Mouse (Mus musculus): ENCODE measurements at regions not wholly inside any gene's neighbourhood (a gene's known extent, or its start where the extent isn't known, plus 50 kb on each side); places are given as distances from the start of the nearest gene placed in this dataset.

DNA sequence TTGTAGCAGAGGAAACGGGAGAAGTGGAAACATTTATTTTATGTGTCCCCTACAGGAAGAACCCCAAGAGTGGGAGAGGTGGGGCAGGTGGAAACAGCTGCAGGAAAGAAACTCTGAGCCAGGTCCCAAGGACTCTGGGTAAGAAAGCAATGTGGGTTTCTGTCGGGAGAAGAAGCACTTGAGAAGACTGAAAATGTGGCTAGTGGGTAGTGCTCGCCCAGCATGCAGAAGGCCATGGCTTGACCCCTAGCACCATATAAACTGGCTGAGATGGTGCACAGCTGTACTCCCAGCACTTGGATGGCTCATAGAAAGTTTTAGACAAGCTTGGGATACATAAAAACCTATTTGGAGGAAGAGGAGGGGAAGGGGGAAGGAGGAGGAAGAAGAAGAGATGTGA lies 71.9 kb upstream of the Jade1 start:
- H3K27me3 ChIP-seq (ENCODE audit: control insufficient read depth, insufficient read depth, low read depth, low read length), result no peaks in the 10 kb centered on the region
- 27% methylated on average over 3 of the region's 3 CpGs for WGBS (ENCODE audit: insufficient replicate concordance)
- no peak overlapping the region for H3K9ac ChIP-seq (ENCODE audit: low read depth, low read length)
- H3K4me2 ChIP-seq (ENCODE audit: low read depth, low read length), result no peak overlapping the region
- H3K27ac ChIP-seq (ENCODE audit: low read length), result no peak overlapping the region
- no peaks in the 10 kb centered on the region for H3K4me1 ChIP-seq (ENCODE audit: control insufficient read depth, low read depth, low read length)
- H3K9me3 ChIP-seq (replicated peaks; ENCODE audit: control insufficient read depth, low read length), result no peaks in the 10 kb centered on the region
- no peak for ATAC-seq (ENCODE audit: low read depth)
- no peaks in the 10 kb centered on the region for H3K36me3 ChIP-seq (ENCODE audit: control insufficient read depth, insufficient read depth)
- no peak overlapping the region for H3K4me3 ChIP-seq (ENCODE audit: low read depth, low read length)

- no peak overlapping the region for H3K9ac ChIP-seq (ENCODE audit: low read depth, low read length)
- no peak overlapping the region for H3K4me2 ChIP-seq (ENCODE audit: low read depth, low read length)
- no peak for ATAC-seq (ENCODE audit: low read depth)
- H3K27ac ChIP-seq (ENCODE audit: low read length), result no peak overlapping the region
- H3K27me3 ChIP-seq (ENCODE audit: control insufficient read depth, insufficient read depth, low read depth, low read length), result no peaks in the 10 kb centered on the region
- 42% methylated on average over 5 of the region's 5 CpGs for WGBS (ENCODE audit: insufficient replicate concordance)
- H3K4me1 ChIP-seq (ENCODE audit: control insufficient read depth, low read depth, low read length), result no peaks in the 10 kb centered on the region
- H3K4me3 ChIP-seq (ENCODE audit: low read depth, low read length), result no peak overlapping the region
- H3K9me3 ChIP-seq (replicated peaks; ENCODE audit: control insufficient read depth, low read length), result no peaks in the 10 kb centered on the region
- no peaks in the 10 kb centered on the region for H3K36me3 ChIP-seq (ENCODE audit: control insufficient read depth, insufficient read depth)
Observed at GRCm38 (mm10) chr3:41482881-41483494, 72.5 kb upstream of the Jade1 start.

DNA sequence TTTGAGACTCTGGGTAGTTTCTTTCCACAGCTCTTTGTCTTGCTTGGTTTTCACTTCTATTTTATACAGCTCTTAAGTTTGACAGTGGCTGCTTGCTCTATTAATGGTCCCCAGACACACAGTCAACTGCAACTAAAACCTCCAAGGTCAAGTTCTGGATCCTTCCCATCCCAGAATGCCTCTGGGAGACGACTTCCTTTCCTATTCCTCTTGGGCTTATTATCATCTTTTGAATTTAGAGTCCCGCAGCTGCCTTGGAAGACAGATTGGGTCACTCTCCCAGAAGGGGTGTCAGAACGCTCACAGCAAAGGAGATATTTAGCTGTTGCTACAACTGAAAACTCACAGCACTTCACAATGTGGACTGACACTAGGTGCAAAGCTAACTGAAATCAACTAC lies 75.3 kb upstream of the Jade1 start:
- no peaks in the 10 kb centered on the region for H3K9me3 ChIP-seq (replicated peaks; ENCODE audit: control insufficient read depth, low read length)
- H3K27ac ChIP-seq (ENCODE audit: low read length), result no peak overlapping the region
- H3K9ac ChIP-seq (ENCODE audit: low read depth, low read length), result no peak overlapping the region
- H3K4me3 ChIP-seq (ENCODE audit: low read depth, low read length), result no peak overlapping the region
- 56% methylated on average over 3 of the region's 3 CpGs for WGBS (ENCODE audit: insufficient replicate concordance)
- H3K4me2 ChIP-seq (ENCODE audit: low read depth, low read length), result no peak overlapping the region
- H3K27me3 ChIP-seq (ENCODE audit: control insufficient read depth, insufficient read depth, low read depth, low read length), result no peaks in the 10 kb centered on the region
- no peaks in the 10 kb centered on the region for H3K4me1 ChIP-seq (ENCODE audit: control insufficient read depth, low read depth, low read length)
- no peaks in the 10 kb centered on the region for H3K36me3 ChIP-seq (ENCODE audit: control insufficient read depth, insufficient read depth)
- no peak for ATAC-seq (ENCODE audit: low read depth)

GRCm38 (mm10) chr3:41478971-41479370 lies 76.6 kb upstream of the Jade1 start:
- no peaks in the 10 kb centered on the region for H3K9me3 ChIP-seq (replicated peaks; ENCODE audit: control insufficient read depth, low read length)
- WGBS (ENCODE audit: insufficient replicate concordance), result 78% methylated on average over 2 of the region's 2 CpGs
- H3K4me3 ChIP-seq (ENCODE audit: low read depth, low read length), result no peak overlapping the region

GRCm38 (mm10) chr3:41476516-41476915 lies 79.0 kb upstream of the Jade1 start:
- H3K9me3 ChIP-seq (replicated peaks; ENCODE audit: control insufficient read depth, low read length), result no peaks in the 10 kb centered on the region
- H3K27me3 ChIP-seq (ENCODE audit: control insufficient read depth, insufficient read depth, low read depth, low read length), result no peaks in the 10 kb centered on the region
- no peaks in the 10 kb centered on the region for H3K36me3 ChIP-seq (ENCODE audit: control insufficient read depth, insufficient read depth)
- no peak overlapping the region for H3K9ac ChIP-seq (ENCODE audit: low read depth, low read length)
- WGBS (ENCODE audit: insufficient replicate concordance), result 66% methylated on average over 6 of the region's 6 CpGs
- H3K27ac ChIP-seq (ENCODE audit: low read length), result no peak overlapping the region
- no peak overlapping the region for H3K4me2 ChIP-seq (ENCODE audit: low read depth, low read length)
- ATAC-seq (ENCODE audit: low read depth), result no peak
- H3K4me3 ChIP-seq (ENCODE audit: low read depth, low read length), result no peak overlapping the region
- H3K4me1 ChIP-seq (ENCODE audit: control insufficient read depth, low read depth, low read length), result no peaks in the 10 kb centered on the region

More at GRCm38 (mm10) chr3:41478971-41479370, 76.6 kb upstream of the Jade1 start:
- Histone ChIP-seq H3K27ac (ENCODE audit: low read length) (no peak overlapping the region), H3K4me2 (ENCODE audit: low read depth, low read length) (no peak overlapping the region), H3K9ac (ENCODE audit: low read depth, low read length) (no peak overlapping the region), H3K27me3 (ENCODE audit: control insufficient read depth, insufficient read depth, low read depth, low read length) (no peaks in the 10 kb centered on the region), H3K36me3 (ENCODE audit: control insufficient read depth, insufficient read depth) (no peaks in the 10 kb centered on the region), H3K4me1 (ENCODE audit: control insufficient read depth, low read depth, low read length) (no peaks in the 10 kb centered on the region)
- ATAC-seq (ENCODE audit: low read depth), result no peak

- Histone ChIP-seq H3K9ac (ENCODE audit: low read depth, low read length) (no peak overlapping the region), H3K4me3 (ENCODE audit: low read depth, low read length) (no peak overlapping the region), H3K27me3 (ENCODE audit: control insufficient read depth, insufficient read depth, low read depth, low read length) (no peaks in the 10 kb centered on the region), H3K4me2 (ENCODE audit: low read depth, low read length) (no peak overlapping the region), H3K4me1 (ENCODE audit: control insufficient read depth, low read depth, low read length) (no peaks in the 10 kb centered on the region), H3K27ac (ENCODE audit: low read length) (no peak overlapping the region), H3K9me3 (replicated peaks; ENCODE audit: control insufficient read depth, low read length) (no peaks in the 10 kb centered on the region), H3K36me3 (ENCODE audit: control insufficient read depth, insufficient read depth) (no peaks in the 10 kb centered on the region)
- ATAC-seq (ENCODE audit: low read depth), result no peak
- 61% methylated on average over 3 of the region's 3 CpGs for WGBS (ENCODE audit: insufficient replicate concordance)
Observed at GRCm38 (mm10) chr3:41472586-41472985, 82.9 kb upstream of the Jade1 start.

DNA sequence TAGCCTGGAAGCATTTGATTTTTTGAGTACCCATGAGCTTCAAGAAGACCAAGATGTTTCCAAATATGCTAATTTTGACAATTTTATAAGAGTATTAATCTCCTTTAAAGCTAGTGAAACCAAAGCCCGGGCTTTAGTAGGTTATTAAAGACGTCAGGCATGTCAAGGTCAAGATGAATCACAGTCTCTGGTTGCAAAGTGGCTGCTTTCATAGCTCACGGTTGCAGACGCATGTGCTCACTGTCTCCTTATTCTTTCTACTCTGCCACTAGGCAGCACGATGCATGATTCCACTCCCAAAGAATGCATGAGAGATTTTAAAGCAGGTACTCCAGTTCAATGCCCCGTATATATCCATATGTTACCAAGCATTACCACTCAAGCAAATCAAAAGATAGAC lies 86.4 kb upstream of the Jade1 start:
- no peaks in the 10 kb centered on the region for H3K9me3 ChIP-seq (replicated peaks; ENCODE audit: control insufficient read depth, low read length)
- no peaks in the 10 kb centered on the region for H3K27me3 ChIP-seq (ENCODE audit: control insufficient read depth, insufficient read depth, low read depth, low read length)
- H3K4me1 ChIP-seq (ENCODE audit: control insufficient read depth, low read depth, low read length), result no peaks in the 10 kb centered on the region
- ATAC-seq (ENCODE audit: low read depth), result no peak
- H3K9ac ChIP-seq (ENCODE audit: low read depth, low read length), result no peak overlapping the region
- no peak overlapping the region for H3K4me3 ChIP-seq (ENCODE audit: low read depth, low read length)
- no peak overlapping the region for H3K4me2 ChIP-seq (ENCODE audit: low read depth, low read length)
- H3K27ac ChIP-seq (ENCODE audit: low read length), result no peak overlapping the region
- WGBS (ENCODE audit: insufficient replicate concordance), result 55% methylated on average over 6 of the region's 6 CpGs
- H3K36me3 ChIP-seq (ENCODE audit: control insufficient read depth, insufficient read depth), result no peaks in the 10 kb centered on the region

- H3K36me3 ChIP-seq (ENCODE audit: control insufficient read depth, insufficient read depth), result no peaks in the 10 kb centered on the region
- no peak overlapping the region for H3K27ac ChIP-seq (ENCODE audit: low read length)
- no peaks in the 10 kb centered on the region for H3K9me3 ChIP-seq (replicated peaks; ENCODE audit: control insufficient read depth, low read length)
- H3K4me1 ChIP-seq (ENCODE audit: control insufficient read depth, low read depth, low read length), result no peaks in the 10 kb centered on the region
- no peak overlapping the region for H3K4me2 ChIP-seq (ENCODE audit: low read depth, low read length)
- no peaks in the 10 kb centered on the region for H3K27me3 ChIP-seq (ENCODE audit: control insufficient read depth, insufficient read depth, low read depth, low read length)
- no peak overlapping the region for H3K9ac ChIP-seq (ENCODE audit: low read depth, low read length)
- H3K4me3 ChIP-seq (ENCODE audit: low read depth, low read length), result no peak overlapping the region
- no peak for ATAC-seq (ENCODE audit: low read depth)
- 43% methylated on average over 1 of the region's 1 CpGs for WGBS (ENCODE audit: insufficient replicate concordance)
Observed at GRCm38 (mm10) chr3:41467857-41468256, 87.7 kb upstream of the Jade1 start.

GRCm38 (mm10) chr3:41465893-41466292 lies 89.6 kb upstream of the Jade1 start:
- Histone ChIP-seq H3K4me1 (ENCODE audit: control insufficient read depth, low read depth, low read length) (no peaks in the 10 kb centered on the region), H3K27ac (ENCODE audit: low read length) (no peak overlapping the region), H3K4me3 (ENCODE audit: low read depth, low read length) (no peak overlapping the region), H3K27me3 (ENCODE audit: control insufficient read depth, insufficient read depth, low read depth, low read length) (no peaks in the 10 kb centered on the region), H3K9me3 (replicated peaks; ENCODE audit: control insufficient read depth, low read length) (no peaks in the 10 kb centered on the region), H3K9ac (ENCODE audit: low read depth, low read length) (no peak overlapping the region), H3K36me3 (ENCODE audit: control insufficient read depth, insufficient read depth) (no peaks in the 10 kb centered on the region), H3K4me2 (ENCODE audit: low read depth, low read length) (no peak overlapping the region)
- WGBS (ENCODE audit: insufficient replicate concordance), result 17% methylated on average over 2 of the region's 2 CpGs
- no peak for ATAC-seq (ENCODE audit: low read depth)

Measured in liver, embryonic 16.5 days (tissue).